Mouse (Mus musculus): ENCODE measurements around the gene Nrxn3. TPM values are rescaled to one million over a fixed set of nuclear protein-coding genes. Genes with fewer than 3 reads are reported as not detected.

The Nrxn3 gene
- polyA plus RNA-seq, 1 experiment = 5.4 TPM

DNA sequence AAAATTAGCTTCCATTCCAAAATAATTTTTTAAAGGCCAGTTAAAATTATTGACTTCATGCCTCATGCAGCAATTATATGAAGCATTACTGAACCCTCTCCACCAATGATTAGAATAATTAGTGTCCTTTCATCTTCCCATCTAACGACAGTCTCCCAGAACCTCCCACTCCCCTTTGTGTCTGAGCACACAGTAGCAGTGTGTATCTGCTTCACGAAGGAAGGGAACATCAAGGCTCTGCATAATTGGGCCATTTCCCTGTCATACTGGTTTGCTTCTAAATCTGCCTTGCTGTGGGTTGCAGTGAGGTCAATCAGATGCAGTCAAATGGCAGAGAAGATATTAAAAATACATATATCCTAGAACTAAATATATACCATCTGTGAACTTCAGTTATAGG lies 1291.3 kb downstream of the Nrxn3 start:
- H3K27me3 ChIP-seq (ENCODE audit: control insufficient read depth, insufficient read depth, low read length) = no peaks in the 10 kb centered on the region
- H3K36me3 ChIP-seq (ENCODE audit: control insufficient read depth, insufficient read depth, low read length) = no peaks in the 10 kb centered on the region
- H3K27ac ChIP-seq (ENCODE audit: control insufficient read depth, insufficient read depth, low read depth, low read length) = no peak overlapping the region
- H3K4me1 ChIP-seq (ENCODE audit: control insufficient read depth, insufficient read depth, low read length) = no peaks in the 10 kb centered on the region
- no peak for TF ChIP-seq CTCF (IDR thresholded peaks at IDR 0.05; ENCODE audit: control insufficient read depth, insufficient read depth, insufficient replicate concordance, low read depth, low read length)
- TF ChIP-seq POLR2A (IDR thresholded peaks at IDR 0.05; ENCODE audit: control insufficient read depth, low read depth, low read length) = no peak
- no peak overlapping the region for H3K4me3 ChIP-seq (ENCODE audit: control insufficient read depth, low read depth, low read length)

DNA sequence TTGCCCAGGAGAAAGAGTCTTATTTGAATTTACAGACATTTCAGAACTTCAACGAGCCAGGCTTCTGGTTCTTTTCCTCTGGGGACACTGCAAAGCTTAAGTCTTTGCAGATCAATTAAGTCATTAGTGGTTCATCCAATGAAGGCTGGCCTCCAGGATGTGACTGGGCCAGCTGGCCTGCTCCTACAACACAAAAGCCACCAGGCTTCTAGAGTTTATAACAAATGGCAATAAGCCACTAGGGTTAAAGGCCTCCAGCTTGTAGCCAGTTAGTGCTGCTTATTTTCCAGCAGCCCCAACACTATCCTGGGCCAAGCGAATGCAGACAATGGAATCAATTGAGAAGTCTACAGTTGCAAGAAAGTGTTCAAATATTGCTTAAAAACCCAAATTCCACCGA lies 1304.3 kb downstream of the Nrxn3 start:
- H3K4me1 ChIP-seq (ENCODE audit: control insufficient read depth, insufficient read depth, low read length) = no peaks in the 10 kb centered on the region
- no peaks in the 10 kb centered on the region for H3K36me3 ChIP-seq (ENCODE audit: control insufficient read depth, insufficient read depth, low read length)
- no peak for TF ChIP-seq CTCF (IDR thresholded peaks at IDR 0.05; ENCODE audit: control insufficient read depth, insufficient read depth, insufficient replicate concordance, low read depth, low read length)
- no peak for TF ChIP-seq POLR2A (IDR thresholded peaks at IDR 0.05; ENCODE audit: control insufficient read depth, low read depth, low read length)
- H3K4me3 ChIP-seq (ENCODE audit: control insufficient read depth, low read depth, low read length) = no peak overlapping the region
- H3K27me3 ChIP-seq (ENCODE audit: control insufficient read depth, insufficient read depth, low read length) = no peaks in the 10 kb centered on the region
- H3K27ac ChIP-seq (ENCODE audit: control insufficient read depth, insufficient read depth, low read depth, low read length) = no peak overlapping the region

DNA sequence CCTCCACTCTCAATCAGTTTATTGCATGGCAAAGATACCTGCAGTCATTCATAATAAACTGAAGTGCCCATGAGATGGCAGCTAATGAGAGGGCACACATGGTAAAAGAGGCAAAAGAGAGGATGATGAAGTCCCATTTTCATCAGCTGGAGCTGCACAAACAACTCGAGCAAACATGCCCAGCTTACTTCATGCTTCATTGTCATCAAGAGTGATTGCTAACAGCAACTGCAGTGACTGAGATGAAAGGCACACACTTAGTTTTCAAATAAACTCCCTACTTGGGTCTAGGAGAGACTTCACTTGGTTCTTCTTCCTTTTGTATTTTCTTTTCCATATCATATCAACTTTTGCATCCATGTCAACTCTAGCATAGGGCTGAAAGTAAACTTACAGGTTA lies 1318.4 kb downstream of the Nrxn3 start:
- no peaks in the 10 kb centered on the region for H3K27me3 ChIP-seq (ENCODE audit: control insufficient read depth, insufficient read depth, low read length)
- H3K4me1 ChIP-seq (ENCODE audit: control insufficient read depth, insufficient read depth, low read length) = no peaks in the 10 kb centered on the region
- H3K4me3 ChIP-seq (ENCODE audit: control insufficient read depth, low read depth, low read length) = no peak overlapping the region
- H3K36me3 ChIP-seq (ENCODE audit: control insufficient read depth, insufficient read depth, low read length) = no peaks in the 10 kb centered on the region
- no peak overlapping the region for H3K27ac ChIP-seq (ENCODE audit: control insufficient read depth, insufficient read depth, low read depth, low read length)
- TF ChIP-seq POLR2A (IDR thresholded peaks at IDR 0.05; ENCODE audit: control insufficient read depth, low read depth, low read length) = no peak
- no peak for TF ChIP-seq CTCF (IDR thresholded peaks at IDR 0.05; ENCODE audit: control insufficient read depth, insufficient read depth, insufficient replicate concordance, low read depth, low read length)

DNA sequence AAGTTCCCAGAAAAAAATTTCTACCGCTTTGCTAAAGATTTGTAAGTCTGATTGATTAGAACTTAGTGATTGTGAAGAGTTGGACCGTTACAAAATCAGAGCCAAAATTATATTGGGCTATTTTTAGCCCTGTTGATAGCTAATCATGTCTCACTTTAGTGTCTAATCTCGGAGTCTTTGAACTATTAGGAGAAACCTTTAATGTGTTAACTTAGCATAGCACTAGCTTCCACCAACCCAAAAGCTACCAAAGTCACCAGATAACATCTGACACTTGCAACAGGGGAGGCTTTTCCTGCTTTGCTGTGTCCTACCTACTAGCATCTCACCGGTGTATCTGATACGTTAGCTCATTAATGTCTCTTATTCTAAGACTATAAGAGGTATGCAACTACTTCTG lies 1333.6 kb downstream of the Nrxn3 start:
- H3K27me3 ChIP-seq (ENCODE audit: control insufficient read depth, insufficient read depth, low read length) = no peaks in the 10 kb centered on the region
- H3K27ac ChIP-seq (ENCODE audit: control insufficient read depth, insufficient read depth, low read depth, low read length) = no peak overlapping the region
- TF ChIP-seq CTCF (IDR thresholded peaks at IDR 0.05; ENCODE audit: control insufficient read depth, insufficient read depth, insufficient replicate concordance, low read depth, low read length) = no peak
- TF ChIP-seq POLR2A (IDR thresholded peaks at IDR 0.05; ENCODE audit: control insufficient read depth, low read depth, low read length) = no peak
- H3K36me3 ChIP-seq (ENCODE audit: control insufficient read depth, insufficient read depth, low read length) = no peaks in the 10 kb centered on the region
- no peaks in the 10 kb centered on the region for H3K4me1 ChIP-seq (ENCODE audit: control insufficient read depth, insufficient read depth, low read length)
- no peak overlapping the region for H3K4me3 ChIP-seq (ENCODE audit: control insufficient read depth, low read depth, low read length)

DNA sequence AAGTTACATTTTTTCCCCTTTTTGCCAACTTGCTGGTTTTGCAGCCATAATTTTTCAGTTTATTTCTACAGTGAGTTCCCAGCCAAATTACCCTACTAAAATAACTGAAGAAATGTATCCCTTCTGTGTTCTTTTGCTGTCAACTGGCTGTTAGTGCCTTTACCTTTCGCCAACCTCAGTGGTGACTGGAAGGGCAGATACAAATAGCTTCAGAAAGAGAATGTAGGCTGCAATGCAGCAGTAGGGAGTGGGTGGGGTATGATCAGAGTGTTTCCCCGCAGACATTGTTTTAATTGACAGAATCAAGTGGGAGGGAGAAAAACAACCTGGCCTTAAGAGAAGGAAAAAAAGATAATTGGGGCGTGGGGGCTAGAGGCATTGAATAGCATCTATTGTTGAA lies 1337.1 kb downstream of the Nrxn3 start:
- no peak overlapping the region for H3K4me3 ChIP-seq (ENCODE audit: control insufficient read depth, low read depth, low read length)
- TF ChIP-seq POLR2A (IDR thresholded peaks at IDR 0.05; ENCODE audit: control insufficient read depth, low read depth, low read length) (no peak), CTCF (IDR thresholded peaks at IDR 0.05; ENCODE audit: control insufficient read depth, insufficient read depth, insufficient replicate concordance, low read depth, low read length) (no peak)
- H3K36me3 ChIP-seq (ENCODE audit: control insufficient read depth, insufficient read depth, low read length) = no peaks in the 10 kb centered on the region
- H3K27me3 ChIP-seq (ENCODE audit: control insufficient read depth, insufficient read depth, low read length) = no peaks in the 10 kb centered on the region
- no peaks in the 10 kb centered on the region for H3K4me1 ChIP-seq (ENCODE audit: control insufficient read depth, insufficient read depth, low read length)
- H3K27ac ChIP-seq (ENCODE audit: control insufficient read depth, insufficient read depth, low read depth, low read length) = no peak overlapping the region

DNA sequence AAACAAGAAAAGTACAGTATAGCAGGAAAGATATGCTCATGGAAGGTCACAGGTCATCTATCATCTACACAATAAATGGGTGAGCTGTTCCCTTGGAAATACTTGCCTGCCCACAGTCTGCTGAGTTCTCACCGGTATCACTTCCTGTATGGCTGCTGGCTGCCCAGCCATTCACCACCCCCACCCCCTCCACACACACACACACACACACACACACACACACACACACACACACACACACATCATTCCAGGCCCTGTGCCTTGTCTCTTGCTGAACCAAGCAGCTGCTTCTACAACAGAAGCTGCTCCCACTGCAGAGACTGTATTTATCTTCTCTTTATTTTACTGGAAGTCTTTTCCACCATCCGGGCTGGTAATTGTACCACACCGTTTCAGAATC lies 1338.6 kb downstream of the Nrxn3 start:
- Histone ChIP-seq H3K4me3 (ENCODE audit: control insufficient read depth, low read depth, low read length) (no peak overlapping the region), H3K27me3 (ENCODE audit: control insufficient read depth, insufficient read depth, low read length) (no peaks in the 10 kb centered on the region), H3K27ac (ENCODE audit: control insufficient read depth, insufficient read depth, low read depth, low read length) (no peak overlapping the region), H3K36me3 (ENCODE audit: control insufficient read depth, insufficient read depth, low read length) (no peaks in the 10 kb centered on the region), H3K4me1 (ENCODE audit: control insufficient read depth, insufficient read depth, low read length) (no peaks in the 10 kb centered on the region)
- TF ChIP-seq CTCF (IDR thresholded peaks at IDR 0.05; ENCODE audit: control insufficient read depth, insufficient read depth, insufficient replicate concordance, low read depth, low read length) (no peak), POLR2A (IDR thresholded peaks at IDR 0.05; ENCODE audit: control insufficient read depth, low read depth, low read length) (no peak)

DNA sequence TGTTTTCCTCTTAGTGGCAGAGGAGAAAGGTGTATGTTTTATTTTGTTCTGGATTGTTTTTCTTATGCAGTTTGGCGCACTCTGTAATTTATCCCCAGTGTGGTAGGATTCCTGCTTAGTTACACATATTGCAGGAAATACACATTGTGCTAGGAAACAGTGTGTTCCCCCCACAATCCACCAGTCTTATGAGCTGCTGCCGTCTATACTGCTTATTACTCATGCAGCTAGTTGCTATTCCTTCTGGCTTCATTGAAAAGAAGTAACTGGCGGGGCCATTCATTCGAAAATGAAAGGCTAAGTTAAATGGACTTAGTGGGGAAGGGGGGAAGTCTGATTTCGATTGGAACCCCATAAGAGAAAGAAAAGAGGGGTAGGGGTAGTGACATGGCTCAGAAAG lies 1339.5 kb downstream of the Nrxn3 start:
- TF ChIP-seq POLR2A (IDR thresholded peaks at IDR 0.05; ENCODE audit: control insufficient read depth, low read depth, low read length) (no peak), CTCF (IDR thresholded peaks at IDR 0.05; ENCODE audit: control insufficient read depth, insufficient read depth, insufficient replicate concordance, low read depth, low read length) (no peak)
- no peak overlapping the region for H3K27ac ChIP-seq (ENCODE audit: control insufficient read depth, insufficient read depth, low read depth, low read length)

DNA sequence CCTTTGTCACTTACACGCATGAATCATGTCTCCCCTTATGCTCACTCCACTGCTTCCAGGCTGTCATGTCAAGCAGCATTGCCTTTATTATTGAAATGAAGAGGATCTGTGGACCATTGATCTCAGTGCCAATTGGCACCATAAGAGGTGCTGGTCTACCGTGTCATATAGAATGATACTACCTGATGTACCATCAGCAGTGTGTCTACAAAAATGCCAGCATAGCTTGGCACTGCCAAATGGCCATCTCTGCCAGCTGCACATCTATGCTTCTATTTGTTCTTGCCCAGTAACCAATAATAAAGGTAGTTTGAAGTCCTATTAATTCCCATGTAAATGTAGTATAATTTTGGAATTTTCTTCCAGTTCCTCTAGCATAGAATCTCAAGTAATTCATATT lies 1340.8 kb downstream of the Nrxn3 start:
- TF ChIP-seq CTCF (IDR thresholded peaks at IDR 0.05; ENCODE audit: control insufficient read depth, insufficient read depth, insufficient replicate concordance, low read depth, low read length) (no peak), POLR2A (IDR thresholded peaks at IDR 0.05; ENCODE audit: control insufficient read depth, low read depth, low read length) (no peak)
- H3K27me3 ChIP-seq (ENCODE audit: control insufficient read depth, insufficient read depth, low read length) = no peaks in the 10 kb centered on the region
- H3K4me3 ChIP-seq (ENCODE audit: control insufficient read depth, low read depth, low read length) = no peak overlapping the region
- no peak overlapping the region for H3K27ac ChIP-seq (ENCODE audit: control insufficient read depth, insufficient read depth, low read depth, low read length)
- no peaks in the 10 kb centered on the region for H3K36me3 ChIP-seq (ENCODE audit: control insufficient read depth, insufficient read depth, low read length)
- no peaks in the 10 kb centered on the region for H3K4me1 ChIP-seq (ENCODE audit: control insufficient read depth, insufficient read depth, low read length)

More for the DNA sequence above, 1339.5 kb downstream of the Nrxn3 start:
- Histone ChIP-seq H3K36me3 (ENCODE audit: control insufficient read depth, insufficient read depth, low read length) (no peaks in the 10 kb centered on the region), H3K4me3 (ENCODE audit: control insufficient read depth, low read depth, low read length) (no peak overlapping the region), H3K27me3 (ENCODE audit: control insufficient read depth, insufficient read depth, low read length) (no peaks in the 10 kb centered on the region), H3K4me1 (ENCODE audit: control insufficient read depth, insufficient read depth, low read length) (no peaks in the 10 kb centered on the region)
